Mouse (Mus musculus) cerebellum, postnatal 4 days (tissue): ENCODE measurements around the gene Uchl3.

Source experiments
- DNase-seq, 2 experiments: peaks; one replicate each; pipeline ENCODE4 v3.0.0; 2022; ENCODE audit warnings: low spot score in 2 of 2, mixed read lengths in 1 of 2

Gene Uchl3

GRCm38 (mm10) chr14:101653581-101654525 is at the start of gene Uchl3:
TSS of gene Uchl3 (plus strand) at chr14:101653967.
- peak; percentile 100 for DNase-seq

- DNase-seq, result no peak
Observed at GRCm38 (mm10) chr14:101605843-101606242, 47.9 kb upstream of the Uchl3 start.

- DNase-seq, result peak; percentile 22 to 44
Observed at GRCm38 (mm10) chr14:101607631-101608518, 45.9 kb upstream of the Uchl3 start.

- peak; percentile 57 to 75 for DNase-seq
Observed at GRCm38 (mm10) chr14:101608519-101609368, 45.0 kb upstream of the Uchl3 start, which contains the start of gene Tbc1d4. TSS of gene Tbc1d4 (minus strand) at chr14:101609191.

GRCm38 (mm10) chr14:101610701-101611100 is 43.1 kb upstream of the Uchl3 start:
- no peak for DNase-seq

GRCm38 (mm10) chr14:101613206-101613605 is 40.6 kb upstream of the Uchl3 start:
- DNase-seq, result no peak

- DNase-seq, result no peak
Observed at GRCm38 (mm10) chr14:101616178-101616577, 37.6 kb upstream of the Uchl3 start.

- DNase-seq, result no peak
Observed at GRCm38 (mm10) chr14:101617680-101618079, 36.1 kb upstream of the Uchl3 start.

- DNase-seq, result no peak
Observed at GRCm38 (mm10) chr14:101630548-101630947, 23.2 kb upstream of the Uchl3 start.

- DNase-seq, result no peak
Observed at GRCm38 (mm10) chr14:101635765-101636164, 18.0 kb upstream of the Uchl3 start.

GRCm38 (mm10) chr14:101637381-101637780 is 16.4 kb upstream of the Uchl3 start:
- DNase-seq, result no peak

GRCm38 (mm10) chr14:101640153-101640843 is 13.5 kb upstream of the Uchl3 start, which contains the start of gene Commd6:
TSS of gene Commd6 (minus strand) at chr14:101640686.
- DNase-seq, result peak; percentile 66 to 83

- no peak for DNase-seq
Observed at GRCm38 (mm10) chr14:101644948-101645347, 8.8 kb upstream of the Uchl3 start.

GRCm38 (mm10) chr14:101650551-101650950 is 3.2 kb upstream of the Uchl3 start:
- no peak for DNase-seq

GRCm38 (mm10) chr14:101652571-101652970 is 1.2 kb upstream of the Uchl3 start:
- DNase-seq, result no peak

GRCm38 (mm10) chr14:101654526-101654909 is 751 bp downstream of the Uchl3 start:
- no peak for DNase-seq

- no peak for DNase-seq
Observed at GRCm38 (mm10) chr14:101656307-101656706, 2.5 kb downstream of the Uchl3 start.

- no peak for DNase-seq
Observed at GRCm38 (mm10) chr14:101661654-101662412, 8.1 kb downstream of the Uchl3 start.

GRCm38 (mm10) chr14:101664274-101664673 is 10.5 kb downstream of the Uchl3 start:
- DNase-seq, result no peak

GRCm38 (mm10) chr14:101666056-101666455 is 12.3 kb downstream of the Uchl3 start:
- DNase-seq, result no peak
